Mouse (Mus musculus): ENCODE results near the gene Tram2.

The Tram2 gene

GRCm38 (mm10) chr1:21067536-21068221 is 11.3 kb downstream of the Tram2 start:
- DNase-seq, result no peak

DNA sequence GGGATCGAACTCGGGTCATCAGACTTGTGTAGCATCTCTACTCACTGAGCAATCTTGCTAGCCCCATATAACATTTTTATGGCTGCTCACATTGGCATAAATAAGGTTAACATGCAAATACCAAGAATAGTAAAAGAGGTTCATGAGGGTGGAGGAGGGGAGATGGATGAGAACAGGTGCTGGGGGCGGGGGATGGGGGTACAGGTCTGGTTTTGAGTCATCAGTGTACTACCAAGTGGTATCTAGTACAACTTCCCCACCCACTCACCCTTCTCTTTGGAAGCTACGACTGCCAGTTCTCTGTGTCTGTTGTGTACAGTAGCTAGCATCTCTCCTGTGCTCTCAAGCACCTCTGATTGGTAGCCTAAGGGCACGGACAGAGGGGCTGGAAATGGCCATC is 14.9 kb downstream of the Tram2 start:
- no peak for DNase-seq

GRCm38 (mm10) chr1:21059385-21060109 is 19.5 kb downstream of the Tram2 start:
- DNase-seq, result no peak

DNA sequence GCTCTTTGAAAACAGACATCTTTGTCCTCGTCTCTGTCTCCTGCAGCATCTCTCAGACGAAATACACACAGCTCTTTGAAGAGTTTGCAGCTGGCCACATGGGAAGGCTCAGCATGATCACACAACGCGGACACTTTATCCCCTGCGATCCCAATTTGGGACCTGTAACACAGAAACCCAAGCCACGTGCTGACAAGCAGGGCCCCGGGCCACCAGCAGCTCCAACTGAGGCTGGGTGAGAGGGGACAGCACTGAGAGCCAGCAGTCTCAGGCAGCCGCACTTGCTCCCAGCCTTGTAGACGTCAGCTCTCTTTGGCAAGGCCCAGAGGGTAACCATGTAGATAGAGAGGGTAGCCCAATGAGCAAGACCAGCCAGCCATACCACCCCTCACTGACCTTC is 26.0 kb downstream of the Tram2 start:
- no peak for DNase-seq

DNA sequence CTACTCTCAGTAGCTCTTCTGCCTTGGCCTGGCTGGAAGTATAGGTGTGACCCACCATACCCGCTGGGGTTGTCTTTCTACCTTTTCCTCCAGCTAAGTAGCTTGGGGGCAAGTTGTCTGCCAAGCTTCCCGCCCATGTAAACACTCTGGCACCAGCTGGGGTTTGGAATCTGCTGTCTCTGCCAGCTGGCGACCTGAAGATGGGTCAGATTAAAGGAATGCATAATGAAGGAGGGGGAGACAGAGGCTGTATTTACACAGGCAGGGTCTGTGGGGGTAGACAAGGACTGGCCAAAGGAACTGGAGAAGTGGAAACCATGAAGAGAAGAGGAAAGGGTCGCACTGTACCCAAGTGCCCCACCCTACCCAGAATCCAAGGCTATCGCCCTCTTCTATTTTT is 26.4 kb downstream of the Tram2 start:
- DNase-seq, result no peak

- no peak for DNase-seq
Measured at GRCm38 (mm10) chr1:21052132-21052545, 26.9 kb downstream of the Tram2 start.

DNA sequence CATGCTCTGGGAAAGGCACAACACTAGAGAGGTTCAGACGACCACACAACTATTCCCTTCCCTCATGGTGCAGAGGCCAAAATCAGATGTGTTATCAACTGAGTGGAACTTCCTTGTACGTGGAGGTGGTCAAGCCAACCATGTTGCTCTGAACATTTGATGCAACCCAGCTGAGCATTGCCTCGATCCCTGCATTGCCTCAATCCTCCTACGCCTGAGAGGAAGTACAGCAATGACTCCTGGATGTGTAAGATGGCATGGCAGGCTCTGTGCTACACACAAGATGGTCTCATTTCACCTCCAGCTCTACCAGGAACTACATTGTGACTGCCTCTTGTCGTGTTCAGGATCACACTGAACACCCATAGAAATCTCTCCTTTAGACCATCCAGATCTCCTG is 30.0 kb downstream of the Tram2 start:
- DNase-seq, result no peak

GRCm38 (mm10) chr1:21048402-21048801 is 30.6 kb downstream of the Tram2 start:
- no peak for DNase-seq

DNA sequence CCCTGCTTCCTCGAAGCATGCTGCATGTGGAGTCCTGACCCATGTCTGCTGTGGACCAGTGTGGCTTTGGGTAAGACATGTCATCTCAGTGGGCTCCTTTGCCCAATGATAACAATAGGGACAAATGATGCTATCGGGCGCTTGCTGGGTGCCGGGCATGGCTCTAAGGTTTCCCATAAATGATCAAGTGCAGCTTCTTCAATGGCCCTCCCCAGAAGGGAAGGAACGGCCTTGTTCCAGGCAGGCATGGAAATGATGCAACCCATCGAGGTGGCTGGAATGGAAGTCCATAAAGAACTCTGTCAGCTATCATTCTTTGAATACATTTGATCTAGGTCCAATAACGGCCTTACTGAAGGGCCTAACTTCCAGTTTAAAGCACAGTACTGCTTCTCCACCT is 36.6 kb downstream of the Tram2 start:
- no peak for DNase-seq

DNA sequence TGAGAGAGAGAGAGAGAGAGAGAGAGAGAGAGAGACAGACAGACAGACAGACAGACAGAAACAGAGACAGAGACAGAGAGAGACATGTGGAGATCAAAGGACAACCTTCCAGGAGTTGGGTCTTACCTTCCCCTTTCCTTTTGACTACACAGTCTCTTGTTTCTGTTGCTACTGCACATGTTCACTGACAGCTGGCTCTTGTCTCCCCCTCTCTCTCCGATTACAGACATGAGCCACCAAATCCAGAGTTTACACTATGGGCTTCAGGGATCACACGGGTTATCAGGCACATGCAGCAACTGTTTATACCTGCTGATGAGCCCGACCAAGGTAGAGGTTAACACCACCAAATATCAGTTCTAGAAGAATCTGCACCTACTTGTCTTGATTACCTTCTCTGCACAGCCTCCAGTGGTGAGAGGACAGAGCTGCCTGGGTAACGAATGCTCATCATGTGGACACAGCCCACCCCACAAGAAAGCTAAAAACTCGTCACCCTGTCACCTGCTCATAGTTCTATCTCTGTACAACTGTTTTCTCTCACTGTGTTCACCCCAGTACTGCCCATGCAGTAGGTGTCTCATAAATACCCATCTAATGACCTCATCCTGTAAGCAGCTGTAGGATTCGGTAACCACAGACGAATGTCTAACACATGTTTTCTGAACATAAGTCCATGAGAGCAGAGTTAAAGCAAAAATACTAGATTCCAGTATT is 38.3 kb downstream of the Tram2 start:
- no peak for DNase-seq

DNA sequence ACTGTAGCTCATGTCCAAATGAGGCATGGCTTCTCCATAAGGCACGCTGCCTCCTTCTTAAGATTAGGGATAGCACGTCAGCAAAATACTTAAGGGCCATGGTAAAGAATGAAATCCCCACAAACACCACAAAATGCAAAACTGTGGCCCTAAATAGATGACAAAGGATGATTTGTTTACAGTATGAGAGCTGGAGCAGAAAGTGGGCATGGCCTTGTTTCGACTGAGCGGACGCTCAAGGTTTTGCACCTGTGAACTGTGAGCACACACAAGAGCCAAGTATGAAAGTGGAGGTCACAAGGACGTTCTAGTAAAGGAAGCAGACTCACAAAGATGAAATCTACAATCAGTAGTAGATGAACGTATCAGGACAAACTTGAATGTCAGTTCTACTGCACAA is 38.9 kb downstream of the Tram2 start:
- DNase-seq, result no peak

- DNase-seq, result no peak
Measured at GRCm38 (mm10) chr1:21039564-21039963, 39.5 kb downstream of the Tram2 start.

GRCm38 (mm10) chr1:21037881-21038601 is 41.0 kb downstream of the Tram2 start:
- DNase-seq, result no peak

DNA sequence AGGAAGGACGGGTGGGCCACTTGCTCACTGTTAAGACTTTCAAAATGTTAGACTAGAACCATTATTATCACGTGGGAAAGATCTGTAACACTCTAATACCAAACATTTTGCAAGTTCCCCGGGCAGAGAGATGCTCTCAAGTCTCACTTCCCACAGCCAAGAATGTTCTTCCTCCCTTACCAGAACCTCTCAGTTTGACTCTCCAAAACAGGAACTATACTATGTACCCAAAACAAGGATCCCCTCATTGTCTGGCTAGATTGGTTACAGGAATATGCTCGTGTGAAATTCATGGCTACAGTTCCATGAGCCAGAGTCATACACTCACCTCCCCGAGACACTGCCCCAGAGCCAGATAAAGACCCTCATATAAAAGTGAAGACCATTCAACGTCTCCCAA is 43.2 kb downstream of the Tram2 start:
- DNase-seq, result no peak

DNA sequence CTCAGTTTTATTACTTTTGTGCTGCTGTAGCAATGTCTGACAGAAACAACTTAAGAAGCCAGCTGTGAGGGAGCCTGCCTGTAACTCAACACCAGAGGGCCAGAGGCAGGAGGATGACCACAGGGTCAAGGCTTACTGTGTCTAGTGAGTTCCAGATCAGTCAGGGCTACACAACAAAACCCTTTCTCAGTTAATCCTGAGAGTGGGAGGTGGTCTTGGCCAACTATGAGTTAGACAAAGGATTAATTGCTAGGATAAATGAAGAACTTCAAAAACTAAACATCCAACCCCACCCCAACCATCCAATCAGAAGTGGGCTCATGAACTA is 45.3 kb downstream of the Tram2 start:
- no peak for DNase-seq

- DNase-seq, result no peak
Measured at GRCm38 (mm10) chr1:21033065-21033791, 45.8 kb downstream of the Tram2 start.

- no peak for DNase-seq
Measured at GRCm38 (mm10) chr1:21031650-21032049, 47.4 kb downstream of the Tram2 start.

GRCm38 (mm10) chr1:21029000-21029399 is 50.0 kb downstream of the Tram2 start:
- DNase-seq, result no peak

GRCm38 (mm10) chr1:21026534-21026933 is 52.5 kb downstream of the Tram2 start:
- DNase-seq, result no peak

DNA sequence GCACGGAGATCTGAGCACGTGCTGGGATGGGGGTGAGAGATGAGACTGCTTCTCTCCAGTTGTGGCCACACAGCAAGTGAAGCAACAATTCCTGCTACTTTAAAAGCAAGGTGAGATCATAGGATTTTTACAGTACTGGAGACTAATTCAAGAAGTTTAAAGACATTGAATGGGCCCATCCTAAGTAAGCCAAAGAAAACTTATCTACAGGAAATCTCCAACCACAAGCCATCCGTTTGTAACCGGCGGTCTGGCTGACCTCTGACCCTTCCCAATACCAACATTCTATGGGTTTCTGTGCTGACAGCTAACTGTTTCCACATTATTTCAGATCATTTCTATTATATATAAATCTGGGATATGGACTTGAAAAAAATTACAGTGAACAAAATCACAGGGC is 53.8 kb downstream of the Tram2 start:
- no peak for DNase-seq

- no peak for DNase-seq
Measured at GRCm38 (mm10) chr1:21023101-21023500, 55.9 kb downstream of the Tram2 start.

DNA sequence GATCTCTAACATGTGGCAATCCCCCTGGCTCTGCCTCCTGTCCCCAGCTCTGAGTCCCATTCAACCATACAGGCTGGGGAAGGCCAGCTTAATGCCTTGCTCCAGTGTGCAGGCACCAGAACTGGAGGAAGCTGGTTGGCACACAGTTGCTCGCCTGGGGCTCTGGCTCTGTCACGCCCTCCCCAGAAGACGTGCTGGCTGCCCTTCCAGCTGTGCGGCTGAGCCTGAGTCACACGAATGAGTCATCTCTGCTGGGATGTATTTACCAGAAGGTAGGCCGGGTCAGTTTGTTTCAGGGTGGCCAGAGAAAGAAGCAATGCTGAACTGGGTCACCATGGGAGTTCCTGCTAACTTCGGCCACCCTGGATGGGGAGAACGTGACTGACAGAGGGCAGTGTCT is 64.6 kb downstream of the Tram2 start:
- DNase-seq, result no peak

DNA sequence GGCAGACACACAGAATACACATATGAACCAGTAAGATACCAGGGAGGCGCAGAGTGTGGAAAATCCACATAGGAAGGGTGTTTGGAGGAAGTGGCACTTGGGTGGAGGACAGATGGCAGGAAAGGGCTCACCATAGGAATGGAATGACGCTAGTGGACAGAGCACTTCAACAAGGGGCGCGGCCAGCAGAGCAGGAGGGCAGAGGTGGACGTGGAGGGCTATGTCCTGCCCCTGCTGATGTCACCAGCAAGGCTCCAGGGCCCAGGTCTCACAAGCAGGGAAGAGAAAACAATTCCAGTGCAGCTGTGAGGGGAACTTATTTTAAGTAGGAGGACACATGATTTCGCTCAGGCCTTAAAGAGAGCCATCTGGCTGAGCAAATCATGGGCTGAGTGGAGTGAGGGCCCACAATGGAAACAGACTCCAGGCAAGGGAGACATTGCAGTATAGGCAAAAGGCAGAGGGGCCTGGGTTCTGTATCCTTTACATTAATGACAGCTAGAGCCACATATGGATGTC is 68.7 kb downstream of the Tram2 start:
- no peak for DNase-seq
